Mouse (Mus musculus) heart, embryonic 12.5 days (tissue): ENCODE data around the gene Ttll10. TPM values are rescaled to one million over a fixed set of nuclear protein-coding genes. Genes with fewer than 3 reads are reported as not detected.

Source experiments
- ATAC-seq: fragments of 200-750 bp; cut with Nextera tagmentation; 2 replicates; pipeline ENCODE4 v1.8.0; 2017; ENCODE audit warnings: moderate TSS enrichment, moderate library complexity; ENCODE audit not compliant: insufficient number of reproducible peaks, low FRiP score
- H3K27ac ChIP-seq: fragments of 300-500 bp; sonication (generic); 2 replicates; pipeline ENCODE4 v1.5.1; 2016; ENCODE audit warnings: mild to moderate bottlenecking, moderate library complexity; ENCODE audit not compliant: poor library complexity, severe bottlenecking
- H3K27me3 ChIP-seq: fragments of 300-500 bp; sonication (generic); replicated peaks from 2 replicates; pipeline ENCODE4 v1.6.1; 2016; ENCODE audit warnings: mild to moderate bottlenecking, moderate library complexity
- H3K36me3 ChIP-seq: fragments of 300-500 bp; sonication (generic); 2 replicates; pipeline ENCODE4 v1.6.1; 2016; ENCODE audit warnings: mild to moderate bottlenecking, moderate library complexity
- H3K4me1 ChIP-seq: fragments of 300-500 bp; sonication (generic); replicated peaks from 2 replicates; pipeline ENCODE4 v1.6.1; 2016; ENCODE audit warnings: mild to moderate bottlenecking
- H3K4me2 ChIP-seq: fragments of 300-500 bp; sonication (generic); 2 replicates; pipeline ENCODE4 v1.6.1; 2016; ENCODE audit warnings: mild to moderate bottlenecking, moderate library complexity
- H3K4me3 ChIP-seq: fragments of 300-500 bp; sonication (generic); 2 replicates; pipeline ENCODE4 v1.5.1; 2016; ENCODE audit warnings: mild to moderate bottlenecking
- H3K9ac ChIP-seq: fragments of 300-500 bp; sonication (generic); 2 replicates; pipeline ENCODE4 v1.6.1; 2016; ENCODE audit warnings: mild to moderate bottlenecking, moderate library complexity
- H3K9me3 ChIP-seq: fragments of 300-500 bp; sonication (generic); replicated peaks from 2 replicates; pipeline ENCODE4 v1.6.1; 2016; ENCODE audit warnings: mild to moderate bottlenecking, moderate library complexity
- WGBS: fragments of 180-500 bp; shearing (Covaris S2); methylation state at CpG from one replicate; pipeline ENCODE4 v1.1.7; 2016; 5-methylcytosine and 5-hydroxymethylcytosine counted together
- polyA plus RNA-seq: library from polyadenylated mRNA; unstranded; fragments of >200 nt; fragmentation: Nextera tagmentation; extraction: Ambion mirVana; gene quantifications from 2 replicates; pipeline ENCODE4 v1.2.1, GENCODE M21; 2016

Gene Ttll10
- polyA plus RNA-seq, 1 experiment from 2014 or later, result 0.24 TPM

DNA sequence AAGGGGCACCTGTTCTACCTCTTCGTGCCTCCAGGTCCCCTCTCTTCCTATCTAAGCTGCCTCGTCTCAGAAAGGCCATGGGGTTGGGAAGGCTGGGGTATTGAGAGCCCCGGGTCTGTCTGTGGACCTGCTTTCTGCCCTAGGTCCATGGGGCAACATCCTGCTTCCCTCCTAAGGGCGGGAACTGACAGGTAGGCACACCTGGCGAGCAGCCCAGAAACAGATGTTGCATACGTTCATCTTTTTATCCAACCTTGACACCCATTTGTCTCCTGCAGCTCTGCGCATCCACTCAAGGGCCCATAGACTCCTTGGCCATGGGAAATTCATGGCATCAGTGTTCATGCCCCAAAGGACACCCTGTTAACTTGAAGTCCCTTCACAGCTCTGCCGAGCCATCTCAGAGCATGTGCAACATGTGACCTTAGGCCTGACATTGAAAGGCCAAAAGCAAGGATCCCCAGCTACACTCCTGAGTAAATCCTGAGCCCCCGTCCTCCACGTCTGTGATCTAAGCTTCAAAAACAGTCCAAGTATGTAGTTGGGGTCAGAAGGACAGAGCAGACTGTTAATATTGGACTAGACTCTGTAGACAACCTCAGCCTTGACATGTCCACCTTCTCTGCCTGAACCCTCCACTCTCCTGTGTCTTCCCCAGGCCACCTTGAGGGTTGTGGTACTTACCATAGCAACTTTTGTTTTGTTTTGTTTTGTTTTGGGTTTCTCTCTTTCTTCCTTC lies 6.1 kb upstream of the Ttll10 start:
- 82% methylated on average over 10 of the region's 10 CpGs for WGBS
- ATAC-seq, result no peak
- no peak overlapping the region for H3K9ac ChIP-seq
- peaks cover 14% of the 10 kb centered on the region for H3K4me1 ChIP-seq
- H3K4me3 ChIP-seq, result no peak overlapping the region
- H3K27ac ChIP-seq, result no peak overlapping the region
- no peaks in the 10 kb centered on the region for H3K27me3 ChIP-seq
- H3K4me2 ChIP-seq, result no peak overlapping the region
- no peaks in the 10 kb centered on the region for H3K36me3 ChIP-seq
- no peaks in the 10 kb centered on the region for H3K9me3 ChIP-seq

- no peak overlapping the region for H3K9ac ChIP-seq
- H3K27me3 ChIP-seq, result peaks cover 5% of the 10 kb centered on the region; the same call in 1 of the 2 replicates
- WGBS, result 70% methylated on average over 9 of the region's 9 CpGs
- H3K4me1 ChIP-seq, result peaks cover 14% of the 10 kb centered on the region; the same call in 1 of the 2 replicates
- no peak for ATAC-seq
- H3K4me2 ChIP-seq, result no peak overlapping the region
- no peak overlapping the region for H3K4me3 ChIP-seq
- no peak overlapping the region for H3K27ac ChIP-seq
- no peaks in the 10 kb centered on the region for H3K9me3 ChIP-seq
- H3K36me3 ChIP-seq, result no peaks in the 10 kb centered on the region
These were observed 5.3 kb upstream of the Ttll10 start for GRCm38 (mm10) chr4:156064510-156064897.

GRCm38 (mm10) chr4:156063861-156064509 lies 4.8 kb upstream of the Ttll10 start:
- H3K9ac ChIP-seq, result no peak overlapping the region
- ATAC-seq, result no peak
- peaks cover 14% of the 10 kb centered on the region; the same call in 1 of the 2 replicates for H3K4me1 ChIP-seq
- no peak overlapping the region for H3K4me2 ChIP-seq
- 19% methylated on average over 4 of the region's 4 CpGs for WGBS
- H3K27me3 ChIP-seq, result peaks cover 10% of the 10 kb centered on the region; the same call in 1 of the 2 replicates
- no peak overlapping the region for H3K4me3 ChIP-seq
- H3K27ac ChIP-seq, result no peak overlapping the region
- H3K36me3 ChIP-seq, result no peaks in the 10 kb centered on the region
- H3K9me3 ChIP-seq, result no peaks in the 10 kb centered on the region

GRCm38 (mm10) chr4:156059713-156060112 lies 499 bp upstream of the Ttll10 start:
- ATAC-seq, result no peak
- Histone ChIP-seq H3K9ac (no peak overlapping the region), H3K27ac (no peak overlapping the region), H3K9me3 (no peaks in the 10 kb centered on the region), H3K27me3 (peaks cover 22% of the 10 kb centered on the region; the same call in 1 of the 2 replicates), H3K4me2 (no peak overlapping the region), H3K4me1 (peaks cover 7% of the 10 kb centered on the region; the same call in 1 of the 2 replicates), H3K4me3 (no peak overlapping the region), H3K36me3 (no peaks in the 10 kb centered on the region)
- WGBS, result 27% methylated on average over 10 of the region's 10 CpGs

DNA sequence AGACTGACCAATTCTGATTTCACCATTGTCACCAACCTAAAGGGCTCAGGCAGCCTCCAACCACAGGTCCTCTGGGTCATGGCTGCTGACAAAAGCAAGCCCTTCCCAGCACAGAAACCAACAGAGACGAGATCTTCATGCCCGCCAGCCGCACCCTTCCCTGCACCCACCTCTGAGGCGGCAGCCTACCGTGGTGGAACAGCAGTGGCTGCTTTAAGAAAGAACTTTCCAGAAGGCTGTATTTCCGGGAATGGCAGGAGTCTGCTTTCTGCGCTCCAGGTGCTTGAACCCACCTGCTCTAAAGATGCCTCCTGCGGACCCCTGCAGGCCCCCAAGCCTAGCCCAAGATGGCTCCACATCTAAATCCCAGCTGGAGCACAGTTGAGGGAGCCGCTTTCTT lies 388 bp downstream of the Ttll10 start:
- Histone ChIP-seq H3K36me3 (no peaks in the 10 kb centered on the region), H3K4me2 (no peak overlapping the region), H3K27me3 (peaks cover 22% of the 10 kb centered on the region; the same call in 1 of the 2 replicates), H3K4me1 (peaks cover 3% of the 10 kb centered on the region), H3K4me3 (no peak overlapping the region), H3K9me3 (no peaks in the 10 kb centered on the region), H3K27ac (no peak overlapping the region), H3K9ac (no peak overlapping the region)
- 69% methylated on average over 9 of the region's 9 CpGs for WGBS
- ATAC-seq, result no peak

DNA sequence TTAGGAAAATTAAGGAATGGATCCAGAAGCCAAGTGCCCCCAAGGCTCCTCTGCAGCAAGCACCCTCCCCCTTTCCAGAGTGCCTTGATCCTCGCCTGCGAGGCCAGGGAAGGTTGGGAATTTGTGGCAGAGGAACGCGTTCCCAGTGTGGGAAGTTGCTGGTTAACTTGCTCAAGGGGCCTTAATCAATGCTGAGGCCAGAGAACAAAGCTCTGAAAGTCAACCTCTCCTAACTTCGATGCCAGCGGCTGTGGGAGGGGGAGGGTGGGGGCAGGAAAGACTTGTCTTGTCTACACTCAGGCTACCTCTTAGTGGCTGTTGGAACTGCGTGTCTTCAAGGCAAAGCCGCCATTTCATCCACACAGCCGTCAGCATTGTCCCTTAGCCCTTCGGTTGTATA lies 1.5 kb downstream of the Ttll10 start:
- H3K27me3 ChIP-seq, result peaks cover 22% of the 10 kb centered on the region; the same call in 1 of the 2 replicates
- no peak overlapping the region for H3K4me2 ChIP-seq
- 59% methylated on average over 10 of the region's 10 CpGs for WGBS
- H3K36me3 ChIP-seq, result no peaks in the 10 kb centered on the region
- no peak for ATAC-seq
- H3K27ac ChIP-seq, result no peak overlapping the region
- H3K4me1 ChIP-seq, result peaks cover 14% of the 10 kb centered on the region
- no peaks in the 10 kb centered on the region for H3K9me3 ChIP-seq
- H3K4me3 ChIP-seq, result no peak overlapping the region
- H3K9ac ChIP-seq, result no peak overlapping the region

- Histone ChIP-seq H3K9me3 (no peaks in the 10 kb centered on the region), H3K36me3 (no peaks in the 10 kb centered on the region), H3K4me1 (peaks cover 21% of the 10 kb centered on the region), H3K4me3 (no peak overlapping the region), H3K9ac (no peak overlapping the region), H3K4me2 (no peak overlapping the region), H3K27ac (no peak overlapping the region), H3K27me3 (peaks cover 22% of the 10 kb centered on the region; the same call in 1 of the 2 replicates)
- ATAC-seq, result no peak
- whole genome bisulfite sequencing, result 82% methylated on average over 5 of the region's 5 CpGs
These were observed 4.0 kb downstream of the Ttll10 start for GRCm38 (mm10) chr4:156055173-156055572.

- Histone ChIP-seq H3K4me3 (no peak overlapping the region), H3K9me3 (no peaks in the 10 kb centered on the region), H3K9ac (no peak overlapping the region), H3K36me3 (no peaks in the 10 kb centered on the region), H3K4me2 (no peak overlapping the region), H3K27ac (no peak overlapping the region), H3K4me1 (peaks cover 22% of the 10 kb centered on the region), H3K27me3 (peaks cover 17% of the 10 kb centered on the region; the same call in 1 of the 2 replicates)
- no peak for ATAC-seq
- 88% methylated on average over 6 of the region's 6 CpGs for WGBS
These were observed 4.6 kb downstream of the Ttll10 start for GRCm38 (mm10) chr4:156054606-156055005.

- Histone ChIP-seq H3K4me1 (peaks cover 22% of the 10 kb centered on the region), H3K9me3 (no peaks in the 10 kb centered on the region), H3K36me3 (no peaks in the 10 kb centered on the region), H3K4me2 (no peak overlapping the region), H3K27ac (no peak overlapping the region), H3K4me3 (no peak overlapping the region), H3K27me3 (peaks cover 13% of the 10 kb centered on the region; the same call in 1 of the 2 replicates), H3K9ac (no peak overlapping the region)
- WGBS, result 73% methylated on average over 4 of the region's 4 CpGs
- ATAC-seq, result no peak
These were observed 5.1 kb downstream of the Ttll10 start for GRCm38 (mm10) chr4:156054130-156054529.

DNA sequence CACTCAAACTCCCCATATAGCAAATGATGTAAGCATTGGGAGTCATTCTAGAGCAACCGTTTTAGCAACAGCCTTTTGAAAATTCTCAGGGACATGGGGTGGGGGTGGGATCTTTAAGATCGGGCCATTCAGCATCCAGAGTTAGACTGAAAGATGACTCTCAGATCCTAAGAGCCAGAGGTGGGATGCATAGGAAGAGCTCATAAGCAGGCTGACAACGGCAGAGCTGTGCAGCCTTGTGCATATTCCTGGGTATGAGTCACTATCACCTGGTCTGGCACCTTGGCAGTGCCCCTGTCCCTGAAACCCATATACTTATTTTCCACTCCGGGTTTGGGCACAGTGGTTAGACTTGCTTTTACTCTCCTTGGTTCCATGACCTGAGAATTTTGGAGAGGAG lies 6.1 kb downstream of the Ttll10 start:
- Histone ChIP-seq H3K9me3 (no peaks in the 10 kb centered on the region), H3K27ac (peak overlapping the region; percentile 57), H3K4me3 (no peak overlapping the region), H3K4me2 (no peak overlapping the region), H3K4me1 (peaks cover 22% of the 10 kb centered on the region), H3K9ac (no peak overlapping the region), H3K36me3 (no peaks in the 10 kb centered on the region), H3K27me3 (0 out of 2 replicates have a peak, but pooled peaks cover 10% of the 10 kb centered on the region)
- WGBS, result 57% methylated on average over 4 of the region's 4 CpGs
- 0 out of 2 replicates have a peak, but pooled peaks have one; percentile 34 for ATAC-seq

- Histone ChIP-seq H3K36me3 (no peaks in the 10 kb centered on the region), H3K27me3 (0 out of 2 replicates have a peak, but pooled peaks cover 6% of the 10 kb centered on the region), H3K9ac (no peak overlapping the region), H3K27ac (no peak overlapping the region), H3K4me3 (no peak overlapping the region), H3K9me3 (no peaks in the 10 kb centered on the region), H3K4me1 (peaks cover 22% of the 10 kb centered on the region), H3K4me2 (no peak overlapping the region)
- WGBS, result 63% methylated on average over 6 of the region's 6 CpGs
- no peak for ATAC-seq
These were observed 8.7 kb downstream of the Ttll10 start for GRCm38 (mm10) chr4:156050391-156050980.
